Mouse (Mus musculus): ENCODE results near the gene Gjb5. TPM values are rescaled to one million over a fixed set of nuclear protein-coding genes. Genes with fewer than 3 reads are reported as not detected.

Gene Gjb5
- polyA plus RNA-seq, 1 experiment from 2014 or later, result 0.38 TPM

GRCm38 (mm10) chr4:127323651-127324050 is 34.3 kb downstream of the Gjb5 start:
- no peaks in the 10 kb centered on the region for H3K4me1 ChIP-seq (ENCODE audit: control insufficient read depth in 2 of 2, insufficient read depth in 2 of 2, low read length in 2 of 2)
- peaks cover 33% of the 10 kb centered on the region for H3K27me3 ChIP-seq (ENCODE audit: control insufficient read depth, insufficient read depth, low read length)
- no peak for ATAC-seq (ENCODE audit: insufficient number of reproducible peaks, insufficient read depth, low FRiP score, low read depth)
- H3K9ac ChIP-seq (ENCODE audit: low read length), result no peak overlapping the region
- H3K9me3 ChIP-seq (ENCODE audit: control insufficient read depth, low read length), result no peaks in the 10 kb centered on the region
- H3K4me2 ChIP-seq (ENCODE audit: low read length), result no peak overlapping the region
- no peak overlapping the region for H3K27ac ChIP-seq (replicated peaks in 1 of 2; ENCODE audit: control insufficient read depth in 1 of 2, insufficient read depth in 1 of 2, low read depth in 2 of 2, low read length in 2 of 2)
- no peaks in the 10 kb centered on the region for H3K36me3 ChIP-seq (ENCODE audit: control insufficient read depth, insufficient read depth, low read length)
- WGBS, result 66% methylated on average over 3 of the region's 3 CpGs
- H3K4me3 ChIP-seq (ENCODE audit: control insufficient read depth in 1 of 2, insufficient read depth in 1 of 2, low read depth in 1 of 2, low read length in 2 of 2), result no peak overlapping the region

- Histone ChIP-seq H3K9me3 (ENCODE audit: control insufficient read depth, low read length) (no peaks in the 10 kb centered on the region), H3K9ac (ENCODE audit: low read length) (no peak overlapping the region), H3K27me3 (ENCODE audit: control insufficient read depth, insufficient read depth, low read length) (no peaks in the 10 kb centered on the region), H3K4me3 (ENCODE audit: control insufficient read depth in 1 of 2, insufficient read depth in 1 of 2, low read depth in 1 of 2, low read length in 2 of 2) (no peak overlapping the region), H3K36me3 (ENCODE audit: control insufficient read depth, insufficient read depth, low read length) (no peaks in the 10 kb centered on the region), H3K4me2 (ENCODE audit: low read length) (no peak overlapping the region), H3K27ac (replicated peaks in 1 of 2; ENCODE audit: control insufficient read depth in 1 of 2, insufficient read depth in 1 of 2, low read depth in 2 of 2, low read length in 2 of 2) (no peak overlapping the region), H3K4me1 (ENCODE audit: control insufficient read depth in 2 of 2, insufficient read depth in 2 of 2, low read length in 2 of 2) (0 out of 4 replicates have a peak, but pooled peaks cover 0 to 1% of the 10 kb centered on the region in 2 experiments)
- ATAC-seq (ENCODE audit: insufficient number of reproducible peaks, insufficient read depth, low FRiP score, low read depth), result no peak
- WGBS, result 3% methylated on average over 3 of the region's 3 CpGs
Observed at GRCm38 (mm10) chr4:127319613-127320012, 38.4 kb downstream of the Gjb5 start.

- Histone ChIP-seq H3K4me3 (ENCODE audit: control insufficient read depth in 1 of 2, insufficient read depth in 1 of 2, low read depth in 1 of 2, low read length in 2 of 2) (no peak overlapping the region), H3K4me1 (ENCODE audit: control insufficient read depth in 2 of 2, insufficient read depth in 2 of 2, low read length in 2 of 2) (peaks cover 0 to 7% of the 10 kb centered on the region in 2 experiments; a peak in 2 of 4 replicates), H3K9me3 (ENCODE audit: control insufficient read depth, low read length) (no peaks in the 10 kb centered on the region), H3K9ac (ENCODE audit: low read length) (no peak overlapping the region), H3K36me3 (ENCODE audit: control insufficient read depth, insufficient read depth, low read length) (no peaks in the 10 kb centered on the region), H3K27ac (replicated peaks in 1 of 2; ENCODE audit: control insufficient read depth in 1 of 2, insufficient read depth in 1 of 2, low read depth in 2 of 2, low read length in 2 of 2) (no peak overlapping the region), H3K4me2 (ENCODE audit: low read length) (no peak overlapping the region), H3K27me3 (ENCODE audit: control insufficient read depth, insufficient read depth, low read length) (peaks cover 12% of the 10 kb centered on the region)
- 56% methylated on average over 4 of the region's 4 CpGs for WGBS
- ATAC-seq (ENCODE audit: insufficient number of reproducible peaks, insufficient read depth, low FRiP score, low read depth), result no peak
Observed at GRCm38 (mm10) chr4:127317143-127317542, 40.8 kb downstream of the Gjb5 start.

DNA sequence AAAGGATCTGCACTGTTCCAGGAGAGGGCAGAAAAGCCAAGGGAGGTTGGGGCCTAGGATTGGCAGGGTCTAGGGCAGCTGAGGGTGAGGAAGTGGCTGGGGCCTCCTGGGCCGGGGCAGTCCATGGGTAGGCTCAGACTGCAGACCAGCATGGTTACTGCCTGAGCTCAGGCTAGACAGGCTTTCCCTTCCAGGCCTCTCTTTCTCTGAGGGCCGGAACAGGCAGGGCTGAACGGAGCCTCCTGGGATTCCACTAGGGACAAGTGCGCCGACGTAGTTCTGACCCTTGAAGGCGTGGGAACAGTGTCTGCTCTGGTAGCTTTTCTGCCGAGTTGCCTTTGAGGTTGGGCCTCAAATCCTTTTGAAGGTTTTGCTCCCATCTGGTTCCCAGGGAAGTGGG is 42.2 kb downstream of the Gjb5 start:
- Histone ChIP-seq H3K4me1 (ENCODE audit: control insufficient read depth in 2 of 2, insufficient read depth in 2 of 2, low read length in 2 of 2) (peaks cover 0 to 7% of the 10 kb centered on the region in 2 experiments; a peak in 2 of 4 replicates), H3K9me3 (ENCODE audit: control insufficient read depth, low read length) (no peaks in the 10 kb centered on the region), H3K4me2 (ENCODE audit: low read length) (no peak overlapping the region), H3K36me3 (ENCODE audit: control insufficient read depth, insufficient read depth, low read length) (no peaks in the 10 kb centered on the region), H3K4me3 (ENCODE audit: control insufficient read depth in 1 of 2, insufficient read depth in 1 of 2, low read depth in 1 of 2, low read length in 2 of 2) (no peak overlapping the region), H3K27me3 (ENCODE audit: control insufficient read depth, insufficient read depth, low read length) (peaks cover 16% of the 10 kb centered on the region), H3K9ac (ENCODE audit: low read length) (no peak overlapping the region), H3K27ac (replicated peaks in 1 of 2; ENCODE audit: control insufficient read depth in 1 of 2, insufficient read depth in 1 of 2, low read depth in 2 of 2, low read length in 2 of 2) (no peak overlapping the region)
- 76% methylated on average over 8 of the region's 8 CpGs for WGBS
- no peak for ATAC-seq (ENCODE audit: insufficient number of reproducible peaks, insufficient read depth, low FRiP score, low read depth)

- WGBS, result 47% methylated on average over 9 of the region's 9 CpGs
- no peak overlapping the region for H3K9ac ChIP-seq (ENCODE audit: low read length)
- no peak overlapping the region; a peak in 1 of 4 replicates for H3K4me3 ChIP-seq (ENCODE audit: control insufficient read depth in 1 of 2, insufficient read depth in 1 of 2, low read depth in 1 of 2, low read length in 2 of 2)
Observed at GRCm38 (mm10) chr4:127314585-127314984, 43.4 kb downstream of the Gjb5 start.

DNA sequence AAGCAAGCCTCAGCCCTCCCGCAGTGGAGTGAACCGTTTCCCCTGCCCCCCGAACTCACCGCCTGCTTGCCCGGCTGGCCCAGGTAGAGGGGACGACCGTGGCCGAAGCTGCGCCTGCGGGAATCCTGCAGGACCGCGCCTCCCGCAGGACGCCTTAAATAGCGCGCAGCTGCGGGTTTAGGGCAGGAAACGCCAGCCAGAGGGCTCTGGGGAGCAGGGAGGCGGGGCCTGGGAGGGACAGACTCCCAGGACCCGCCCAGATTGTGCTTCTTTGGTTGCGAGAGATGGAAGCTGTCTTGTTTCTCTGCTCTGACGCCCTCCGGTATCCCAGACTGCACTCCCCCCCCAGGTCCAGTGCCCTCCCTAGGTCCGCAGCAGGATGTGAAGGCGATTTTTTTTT is 44.1 kb downstream of the Gjb5 start, which contains the start of gene Gja4:
TSS of gene Gja4 (minus strand) at position 179 of the 400 bp plus-strand sequence.
- Histone ChIP-seq H3K27me3 (ENCODE audit: control insufficient read depth, insufficient read depth, low read length) (peaks cover 16% of the 10 kb centered on the region), H3K9me3 (ENCODE audit: control insufficient read depth, low read length) (no peaks in the 10 kb centered on the region), H3K9ac (ENCODE audit: low read length) (peak within 1 kb of the TSS; percentile 75), H3K4me1 (ENCODE audit: control insufficient read depth in 2 of 2, insufficient read depth in 2 of 2, low read length in 2 of 2) (peaks cover 0 to 7% of the 10 kb centered on the region in 2 experiments; a peak in 2 of 4 replicates), H3K4me3 (ENCODE audit: control insufficient read depth in 1 of 2, insufficient read depth in 1 of 2, low read depth in 1 of 2, low read length in 2 of 2) (peak within 1 kb of the TSS; percentile 53 to 63), H3K27ac (replicated peaks in 1 of 2; ENCODE audit: control insufficient read depth in 1 of 2, insufficient read depth in 1 of 2, low read depth in 2 of 2, low read length in 2 of 2) (no peak within 1 kb of the TSS), H3K36me3 (ENCODE audit: control insufficient read depth, insufficient read depth, low read length) (no peaks in the 10 kb centered on the region), H3K4me2 (ENCODE audit: low read length) (peak within 1 kb of the TSS; percentile 94)
- 1% methylated on average over 25 of the region's 25 CpGs for WGBS
- peak; percentile 77 for ATAC-seq (ENCODE audit: insufficient number of reproducible peaks, insufficient read depth, low FRiP score, low read depth)

More at GRCm38 (mm10) chr4:127314585-127314984, 43.4 kb downstream of the Gjb5 start:
- H3K27me3 ChIP-seq (ENCODE audit: control insufficient read depth, insufficient read depth, low read length), result peaks cover 16% of the 10 kb centered on the region
- H3K4me2 ChIP-seq (ENCODE audit: low read length), result peak overlapping the region; percentile 94
- peaks cover 0 to 7% of the 10 kb centered on the region in 2 experiments; a peak in 2 of 4 replicates for H3K4me1 ChIP-seq (ENCODE audit: control insufficient read depth in 2 of 2, insufficient read depth in 2 of 2, low read length in 2 of 2)
- no peak for ATAC-seq (ENCODE audit: insufficient number of reproducible peaks, insufficient read depth, low FRiP score, low read depth)
- H3K9me3 ChIP-seq (ENCODE audit: control insufficient read depth, low read length), result no peaks in the 10 kb centered on the region
- no peaks in the 10 kb centered on the region for H3K36me3 ChIP-seq (ENCODE audit: control insufficient read depth, insufficient read depth, low read length)
- H3K27ac ChIP-seq (replicated peaks in 1 of 2; ENCODE audit: control insufficient read depth in 1 of 2, insufficient read depth in 1 of 2, low read depth in 2 of 2, low read length in 2 of 2), result no peak overlapping the region

DNA sequence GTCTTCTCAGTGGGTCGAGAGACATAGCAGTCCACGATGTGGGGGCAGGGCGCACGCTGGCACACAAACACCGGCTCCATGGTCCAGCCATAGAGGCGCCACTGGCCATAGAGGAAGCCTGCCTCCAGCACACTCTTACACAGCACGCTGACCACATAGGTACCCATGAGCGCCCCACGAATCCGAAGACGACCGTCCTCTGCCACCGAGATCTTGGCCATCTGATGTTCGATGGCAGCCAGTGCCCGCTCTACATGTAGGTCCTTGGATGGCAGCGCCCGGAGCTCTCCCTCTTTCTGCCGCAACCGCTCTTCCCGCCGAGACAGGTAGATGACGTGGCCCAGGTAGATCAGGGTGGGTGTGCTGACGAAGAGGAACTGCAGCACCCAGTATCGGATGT is 45.6 kb downstream of the Gjb5 start:
- no peak for ATAC-seq (ENCODE audit: insufficient number of reproducible peaks, insufficient read depth, low FRiP score, low read depth)
- peak overlapping the region; percentile 75; the same call in 1 of the 2 replicates for H3K9ac ChIP-seq (ENCODE audit: low read length)
- H3K4me3 ChIP-seq (ENCODE audit: control insufficient read depth in 1 of 2, insufficient read depth in 1 of 2, low read depth in 1 of 2, low read length in 2 of 2), result peak overlapping the region; percentile 53 to 63; a peak in 3 of 4 replicates
- H3K4me2 ChIP-seq (ENCODE audit: low read length), result peak overlapping the region; percentile 94
- no peaks in the 10 kb centered on the region for H3K9me3 ChIP-seq (ENCODE audit: control insufficient read depth, low read length)
- H3K27me3 ChIP-seq (ENCODE audit: control insufficient read depth, insufficient read depth, low read length), result peaks cover 16% of the 10 kb centered on the region
- 53% methylated on average over 24 of the region's 24 CpGs for WGBS
- H3K4me1 ChIP-seq (ENCODE audit: control insufficient read depth in 2 of 2, insufficient read depth in 2 of 2, low read length in 2 of 2), result peaks cover 0 to 7% of the 10 kb centered on the region in 2 experiments; a peak in 2 of 4 replicates
- no peaks in the 10 kb centered on the region for H3K36me3 ChIP-seq (ENCODE audit: control insufficient read depth, insufficient read depth, low read length)
- H3K27ac ChIP-seq (replicated peaks in 1 of 2; ENCODE audit: control insufficient read depth in 1 of 2, insufficient read depth in 1 of 2, low read depth in 2 of 2, low read length in 2 of 2), result no peak overlapping the region

DNA sequence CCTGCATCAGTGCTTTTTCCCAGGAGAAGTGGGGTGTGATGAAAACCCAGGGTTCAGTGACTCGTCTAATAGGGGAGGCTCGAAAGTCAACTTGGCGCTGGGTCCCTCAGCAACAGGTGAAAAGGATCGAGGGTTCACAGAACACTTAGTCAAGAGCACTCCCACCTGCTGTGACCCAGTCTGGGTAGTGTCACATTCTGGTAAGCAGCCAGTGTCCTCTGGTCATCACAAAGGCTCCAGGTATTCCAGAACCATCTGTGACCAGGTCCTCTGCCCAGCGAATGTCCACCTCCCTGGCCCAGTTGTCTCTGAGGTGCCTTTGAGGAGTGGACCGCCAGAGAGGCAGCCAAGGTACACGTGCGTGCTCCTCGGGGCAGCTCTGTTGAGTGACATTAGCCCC is 46.4 kb downstream of the Gjb5 start:
- 38% methylated on average over 9 of the region's 9 CpGs for WGBS

More for the DNA sequence above, 46.4 kb downstream of the Gjb5 start:
- Histone ChIP-seq H3K4me1 (ENCODE audit: control insufficient read depth in 2 of 2, insufficient read depth in 2 of 2, low read length in 2 of 2) (peaks cover 0 to 7% of the 10 kb centered on the region in 2 experiments; a peak in 2 of 4 replicates), H3K27ac (replicated peaks in 1 of 2; ENCODE audit: control insufficient read depth in 1 of 2, insufficient read depth in 1 of 2, low read depth in 2 of 2, low read length in 2 of 2) (no peak overlapping the region), H3K4me2 (ENCODE audit: low read length) (peak overlapping the region; percentile 94), H3K9ac (ENCODE audit: low read length) (no peak overlapping the region), H3K4me3 (ENCODE audit: control insufficient read depth in 1 of 2, insufficient read depth in 1 of 2, low read depth in 1 of 2, low read length in 2 of 2) (peak overlapping the region; percentile 53 to 63; a peak in 3 of 4 replicates), H3K36me3 (ENCODE audit: control insufficient read depth, insufficient read depth, low read length) (no peaks in the 10 kb centered on the region), H3K9me3 (ENCODE audit: control insufficient read depth, low read length) (no peaks in the 10 kb centered on the region), H3K27me3 (ENCODE audit: control insufficient read depth, insufficient read depth, low read length) (peaks cover 16% of the 10 kb centered on the region)
- ATAC-seq (ENCODE audit: insufficient number of reproducible peaks, insufficient read depth, low FRiP score, low read depth), result no peak
